Mouse (Mus musculus) heart, adult 2 months (tissue): ENCODE measurements at regions not wholly inside any gene's neighbourhood (a gene's known extent, or its start where the extent isn't known, plus 50 kb on each side); places are given as distances from the start of the nearest gene placed in this dataset.

Source experiments
- DNase-seq, 2 experiments: peaks; one replicate each; pipeline ENCODE4 v3.0.0; 2021
- H3K27ac ChIP-seq: fragments of 200-600 bp; 2 replicates; pipeline ENCODE4 v1.8.1; 2022
- H3K27me3 ChIP-seq: fragments of 200-500 bp; 2 replicates; pipeline ENCODE4 v1.6.1; 2012; ENCODE audit warnings: mild to moderate bottlenecking, low read length, inconsistent platforms, mixed read lengths; ENCODE audit not compliant: control insufficient read depth, insufficient read depth
- H3K36me3 ChIP-seq: fragments of 200-500 bp; 2 replicates; pipeline ENCODE4 v1.6.1; 2012; ENCODE audit warnings: low read length, inconsistent platforms; ENCODE audit not compliant: control insufficient read depth, insufficient read depth
- H3K4me1 ChIP-seq: fragments of 200-500 bp; 2 replicates; pipeline ENCODE4 v1.6.1; 2011; ENCODE audit warnings: low read length; ENCODE audit not compliant: control insufficient read depth, insufficient read depth
- H3K4me3 ChIP-seq: fragments of 200-600 bp; 2 replicates; pipeline ENCODE4 v1.8.1; 2022
- H3K79me2 ChIP-seq: fragments of 200-500 bp; replicated peaks from 2 replicates; pipeline ENCODE4 v1.6.1; 2012; ENCODE audit warnings: mild to moderate bottlenecking, inconsistent platforms, low read length, moderate library complexity, mixed read lengths; ENCODE audit not compliant: control insufficient read depth, insufficient read depth
- H3K9ac ChIP-seq: fragments of 200-500 bp; 2 replicates; pipeline ENCODE4 v1.6.1; 2012; ENCODE audit warnings: low read depth, mild to moderate bottlenecking, control low read depth, inconsistent platforms, low read length, mixed read lengths
- CTCF ChIP-seq: fragments of 200-600 bp; IDR thresholded peaks from 2 replicates; pipeline ENCODE4 v1.8.1; 2022; ENCODE audit warnings: antibody characterized with exemption, mild to moderate bottlenecking, moderate library complexity
- EP300 ChIP-seq: fragments of 200-500 bp; IDR thresholded peaks from 2 replicates; pipeline ENCODE4 v1.6.1; 2011; ENCODE audit warnings: low read depth, low read length, control low read depth; ENCODE audit not compliant: insufficient read depth
- POLR2A ChIP-seq: fragments of 200-500 bp; IDR thresholded peaks from 2 replicates; pipeline ENCODE4 v1.6.1; 2011; ENCODE audit warnings: mild to moderate bottlenecking, low read depth, low read length, control low read depth; ENCODE audit not compliant: insufficient read depth
- WGBS: fragments of 180-500 bp; shearing (Covaris S2); methylation state at CpG from one replicate; pipeline ENCODE4 v1.1.7; 2018; 5-methylcytosine and 5-hydroxymethylcytosine counted together
- intact Hi-C: fragments of 180-260 bp; cut with DNase I; formaldehyde crosslinking; loops from one replicate; pipeline ENCODE4 v1.15.1; 2025

- DNase-seq = no peak
- Histone ChIP-seq H3K4me3 (no peak overlapping the region), H3K36me3 (no peaks in the 10 kb centered on the region), H3K27me3 (no peaks in the 10 kb centered on the region), H3K79me2 (no peaks in the 10 kb centered on the region), H3K9ac (no peak overlapping the region), H3K27ac (no peak overlapping the region), H3K4me1 (no peaks in the 10 kb centered on the region)
- TF ChIP-seq POLR2A (no peak), CTCF (no peak), EP300 (no peak)
- intact Hi-C loops = loop anchor here (10.0 kb wide), 1 partner anchor 192 kb away; no protein-coding TSS in a partner anchor
- WGBS = 84% methylated on average over 3 of the region's 3 CpGs
These were observed 471.4 kb upstream of the Map3k7 start for GRCm38 (mm10) chr4:31492535-31492934.

- TF ChIP-seq EP300 (no peak), POLR2A (no peak), CTCF (no peak)
- Histone ChIP-seq H3K27me3 (no peaks in the 10 kb centered on the region), H3K27ac (no peak overlapping the region), H3K79me2 (no peaks in the 10 kb centered on the region), H3K4me3 (no peak overlapping the region), H3K36me3 (no peaks in the 10 kb centered on the region), H3K9ac (no peak overlapping the region), H3K4me1 (no peaks in the 10 kb centered on the region)
- no peak for DNase-seq
- intact Hi-C loops = loop anchor here (10.0 kb wide), 1 partner anchor 192 kb away; no protein-coding TSS in a partner anchor
- WGBS = 82% methylated on average over 3 of the region's 3 CpGs
These were observed 470.8 kb upstream of the Map3k7 start for GRCm38 (mm10) chr4:31493087-31493511.

- no peak for DNase-seq
- WGBS = 89% methylated on average over 2 of the region's 2 CpGs
- intact Hi-C loops = loop anchor here (10.0 kb wide), 1 partner anchor 185 kb away; no protein-coding TSS in a partner anchor
- H3K27ac ChIP-seq = no peak overlapping the region
- H3K4me1 ChIP-seq = no peaks in the 10 kb centered on the region
- H3K9ac ChIP-seq = no peak overlapping the region
- no peaks in the 10 kb centered on the region for H3K36me3 ChIP-seq
- no peaks in the 10 kb centered on the region for H3K27me3 ChIP-seq
- no peak overlapping the region for H3K4me3 ChIP-seq
- TF ChIP-seq CTCF (no peak), EP300 (no peak), POLR2A (no peak)
- H3K79me2 ChIP-seq = no peaks in the 10 kb centered on the region
These were observed 464.0 kb upstream of the Map3k7 start for GRCm38 (mm10) chr4:31499888-31500287.

GRCm38 (mm10) chr4:31500432-31500831 lies 463.5 kb upstream of the Map3k7 start:
- 69% methylated on average over 4 of the region's 4 CpGs for WGBS
- no peak overlapping the region for H3K27ac ChIP-seq
- intact Hi-C loops = no loop called here
- no peaks in the 10 kb centered on the region for H3K79me2 ChIP-seq
- no peak overlapping the region for H3K4me3 ChIP-seq
- no peak for DNase-seq
- H3K36me3 ChIP-seq = no peaks in the 10 kb centered on the region
- H3K9ac ChIP-seq = no peak overlapping the region
- H3K4me1 ChIP-seq = no peaks in the 10 kb centered on the region
- TF ChIP-seq EP300 (no peak), POLR2A (no peak), CTCF (no peak)
- no peaks in the 10 kb centered on the region for H3K27me3 ChIP-seq

GRCm38 (mm10) chr4:31525638-31526207 lies 438.2 kb upstream of the Map3k7 start:
- no peak for DNase-seq
- no peaks in the 10 kb centered on the region for H3K79me2 ChIP-seq
- intact Hi-C loops = no loop called here

GRCm38 (mm10) chr4:31536811-31537210 lies 427.1 kb upstream of the Map3k7 start:
- Histone ChIP-seq H3K27ac (no peak overlapping the region), H3K9ac (no peak overlapping the region), H3K79me2 (no peaks in the 10 kb centered on the region), H3K27me3 (no peaks in the 10 kb centered on the region), H3K4me3 (no peak overlapping the region), H3K36me3 (no peaks in the 10 kb centered on the region), H3K4me1 (no peaks in the 10 kb centered on the region)
- no peak for DNase-seq
- intact Hi-C loops = no loop called here
- no peak for TF ChIP-seq EP300
- TF ChIP-seq POLR2A = no peak
- TF ChIP-seq CTCF = no peak
- 46% methylated on average over 1 of the region's 1 CpGs for WGBS

More at GRCm38 (mm10) chr4:31525638-31526207, 438.2 kb upstream of the Map3k7 start:
- no peaks in the 10 kb centered on the region for H3K27me3 ChIP-seq
- 47% methylated on average over 4 of the region's 4 CpGs for WGBS
- H3K36me3 ChIP-seq = no peaks in the 10 kb centered on the region
- TF ChIP-seq CTCF (no peak), POLR2A (no peak), EP300 (no peak)
- H3K27ac ChIP-seq = no peak overlapping the region
- no peak overlapping the region for H3K9ac ChIP-seq
- no peaks in the 10 kb centered on the region for H3K4me1 ChIP-seq
- no peak overlapping the region for H3K4me3 ChIP-seq
